Mouse (Mus musculus) embryonic fibroblast, embryonic 13.5 days (primary cell): ENCODE results near the gene Bdp1.

Experiments
- CTCF ChIP-seq: IDR thresholded peaks from 2 replicates; pipeline ENCODE4 v1.5.1; 2011; ENCODE audit warnings: mild to moderate bottlenecking, control low read depth, low read length, moderate library complexity, borderline replicate concordance; ENCODE audit not compliant: insufficient read depth
- POLR2A ChIP-seq: IDR thresholded peaks from 2 replicates; pipeline ENCODE4 v1.6.1; 2011; ENCODE audit warnings: low read depth, mild to moderate bottlenecking, control low read depth, low read length, moderate library complexity

GRCm38 (mm10) chr13:100098808-100099207, 5.1 kb downstream of the Bdp1 start:
- TF ChIP-seq CTCF (no peak), POLR2A (no peak)
